Mouse (Mus musculus) heart, postnatal 10 days (tissue): ENCODE measurements at regions not wholly inside any gene's neighbourhood (a gene's known extent, or its start where the extent isn't known, plus 50 kb on each side); places are given as distances from the start of the nearest gene placed in this dataset.
A peak's percentile ranks its signal among the peaks of the same experiment; 100 is the strongest.
"Not testable (repeated sequence)": the region's sequence is repeated elsewhere in the genome, so short reads cannot be mapped to it uniquely, and the experiment has no call there.

ENCODE experiments used
- DNase-seq, 2 experiments: peaks; one replicate each; pipeline ENCODE4 v3.0.0; 2021
- intact Hi-C: fragments of 180-260 bp; cut with DNase I; formaldehyde crosslinking; loops from one replicate; pipeline ENCODE4 v1.15.1; 2025

DNA sequence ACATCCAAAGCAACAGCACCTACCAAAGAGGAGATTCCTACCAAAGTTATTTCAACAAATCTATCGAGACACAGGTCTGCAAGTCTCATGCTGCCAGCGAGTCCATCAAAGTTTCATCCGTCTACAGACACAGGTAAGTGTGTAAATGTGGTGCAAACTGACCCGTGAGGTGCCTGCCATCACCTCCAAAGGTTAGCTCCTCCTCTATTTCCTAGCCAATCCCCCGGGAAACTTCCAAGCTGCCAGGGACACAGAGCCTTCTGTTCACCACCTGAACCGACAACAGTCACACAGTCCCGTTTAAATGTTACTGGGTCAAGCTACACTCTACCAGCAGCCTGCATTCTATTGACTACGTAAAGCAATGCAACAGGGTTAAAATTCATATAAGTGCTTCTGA, 113.5 kb downstream of the Snurf start:
- DNase-seq, intact Hi-C loops: not testable (repeated sequence)

DNA sequence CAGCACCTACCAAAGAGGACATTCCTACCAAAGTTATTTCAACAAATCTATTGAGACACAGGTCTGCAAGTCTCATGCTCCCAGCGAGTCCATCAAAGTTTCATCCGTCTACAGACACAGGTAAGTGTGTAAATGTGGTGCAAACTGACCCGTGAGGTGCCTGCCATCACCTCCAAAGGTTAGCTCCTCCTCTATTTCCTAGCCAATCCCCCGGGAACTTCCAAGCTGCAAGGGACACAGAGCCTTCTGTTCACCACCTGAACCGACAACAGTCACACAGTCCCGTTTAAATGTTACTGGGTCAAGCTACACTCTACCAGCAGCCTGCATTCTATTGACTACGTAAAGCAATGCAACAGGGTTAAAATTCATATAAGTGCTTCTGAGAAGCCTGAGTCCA, 146.4 kb downstream of the Snurf start:
- DNase-seq: peak in 1 of 2 experiments; percentile 1
- intact Hi-C loops: not testable (repeated sequence)
